Mouse (Mus musculus) Muller cell, postnatal 12 days (primary cell): ENCODE data around the gene Nfkbil1.

ENCODE experiments used
- DNase-seq: peaks from one replicate; pipeline ENCODE4 v3.0.0-alpha.2; 2015; ENCODE audit errors: inconsistent ontology term

Nfkbil1 gene

GRCm38 (mm10) chr17:35178528-35178927 is 57.1 kb downstream of the Nfkbil1 start:
- DNase-seq: peak; percentile 74

DNA sequence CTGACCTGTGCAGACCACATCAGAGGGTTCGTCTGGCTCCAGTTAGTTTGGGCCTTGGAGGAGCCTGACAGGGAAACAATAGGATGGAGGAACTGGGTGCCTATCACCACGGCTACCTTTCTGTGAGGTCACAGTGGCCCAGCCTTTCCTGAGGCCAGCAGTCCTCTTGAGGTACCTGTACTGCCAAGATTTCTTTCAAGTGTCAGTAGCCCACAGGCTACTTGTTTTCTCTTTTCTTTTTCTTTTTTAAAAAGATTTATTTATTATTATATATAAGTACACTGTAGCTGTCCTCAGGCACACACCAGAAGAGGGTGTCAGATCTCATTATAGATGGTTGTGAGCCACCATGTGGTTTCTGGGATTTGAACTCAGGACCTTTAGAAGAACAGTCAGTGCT is 59.6 kb downstream of the Nfkbil1 start, which contains the start of gene Aif1:
Aif1 (minus strand) TSS at position 101 of the 400 bp plus-strand sequence.
- DNase-seq: no peak

DNA sequence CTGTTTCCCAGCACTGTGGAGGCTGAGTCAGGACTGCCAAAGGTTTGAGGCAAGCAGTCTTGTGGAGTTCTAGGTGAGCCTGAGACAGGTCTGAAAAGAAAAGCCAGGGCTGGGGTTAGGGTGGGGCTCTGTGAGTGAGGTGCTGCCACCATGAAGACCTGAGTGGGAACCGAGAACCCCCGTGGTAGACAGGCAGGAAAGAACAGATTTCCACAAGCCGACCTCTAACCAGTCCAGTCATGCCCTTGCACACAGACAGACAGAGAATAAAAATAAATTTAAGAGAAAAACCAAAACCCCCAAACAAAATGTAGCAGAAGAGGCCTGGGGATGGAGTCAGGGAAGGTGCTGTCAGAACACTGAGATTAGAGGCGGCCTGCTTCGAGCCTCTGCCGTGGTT is 60.2 kb downstream of the Nfkbil1 start:
- no peak for DNase-seq

DNA sequence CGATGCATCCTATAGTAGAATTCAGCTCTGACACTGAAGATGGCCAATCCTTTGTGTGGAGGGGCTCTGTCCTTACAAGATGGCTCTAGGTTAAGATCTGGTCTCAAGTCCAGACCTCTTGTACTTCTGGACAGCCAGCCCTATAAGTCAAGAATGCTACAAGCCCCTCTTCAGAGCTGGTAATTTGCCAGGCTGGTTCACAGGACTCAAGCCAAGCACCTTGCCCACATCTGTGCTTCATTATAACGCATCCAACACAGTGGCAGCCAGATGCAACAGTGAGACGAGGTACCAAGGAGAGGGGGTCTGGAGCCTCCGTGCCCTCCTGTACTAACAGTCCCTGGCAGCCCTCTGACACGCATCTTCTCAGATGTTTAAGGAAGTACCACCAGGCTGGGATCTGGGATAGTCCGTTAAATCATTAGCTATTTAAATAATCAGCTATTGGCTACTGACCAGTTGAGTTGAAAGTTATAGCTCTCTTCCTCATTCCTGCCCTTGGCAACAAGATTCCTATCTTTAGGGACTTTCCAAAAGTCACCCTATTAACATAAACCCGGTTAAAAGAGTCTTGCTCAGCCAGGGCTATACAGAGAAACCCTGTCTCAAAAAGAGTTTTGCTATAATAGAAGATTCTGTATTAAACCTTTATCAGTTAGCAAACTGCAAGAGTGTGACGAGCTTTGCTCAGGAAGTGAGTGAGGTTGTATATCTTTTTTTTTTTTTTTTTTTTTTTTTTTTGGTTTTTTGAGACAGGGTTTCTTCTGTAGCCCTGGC is 61.2 kb downstream of the Nfkbil1 start:
- DNase-seq: no peak

- no peak for DNase-seq
Observed at GRCm38 (mm10) chr17:35173329-35173728, 62.3 kb downstream of the Nfkbil1 start.

DNA sequence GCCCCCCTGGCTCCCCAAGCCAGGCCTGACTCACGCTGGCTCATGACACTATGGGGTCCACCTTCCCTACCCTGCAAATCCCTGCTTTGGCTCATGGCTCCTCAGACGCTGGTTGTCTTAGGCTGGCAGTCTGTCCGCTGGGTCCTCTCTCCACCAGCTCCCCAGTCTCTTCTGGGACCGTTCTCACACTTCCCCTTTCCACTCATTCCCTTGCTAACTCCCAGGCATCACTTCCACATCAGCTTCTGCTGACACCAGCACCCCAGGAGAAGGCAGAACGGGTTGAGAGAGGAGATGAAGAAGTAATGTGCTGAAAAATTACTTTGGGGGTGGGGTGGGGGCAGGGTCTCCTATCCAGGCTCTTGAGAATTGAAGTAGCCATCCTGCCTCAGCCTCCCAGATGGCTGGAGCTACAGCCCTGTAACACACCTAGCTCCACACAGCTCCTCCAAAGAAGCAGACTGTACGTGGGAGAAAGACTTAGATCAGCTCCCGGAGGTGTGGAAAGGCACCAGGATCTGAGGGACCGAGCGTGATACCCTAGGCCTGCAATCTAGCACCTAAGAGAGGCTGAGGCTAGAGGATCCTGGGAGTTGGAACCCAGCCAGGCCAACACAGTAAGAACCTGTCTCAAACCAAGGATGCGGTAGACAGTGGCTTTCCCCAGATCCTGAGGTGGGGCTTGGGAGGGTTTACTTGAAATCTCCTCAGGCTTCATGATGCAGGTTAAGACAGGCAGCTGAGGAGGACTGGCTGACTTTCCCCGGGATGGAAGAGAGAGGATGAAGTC is 63.0 kb downstream of the Nfkbil1 start:
- DNase-seq: no peak
